Mouse (Mus musculus) common myeloid progenitor, adult 5-6 weeks (primary cell): ENCODE results near the gene Ptpn20. TPM values are rescaled to one million over a fixed set of nuclear protein-coding genes. Genes with fewer than 3 reads are reported as not detected.
A peak's percentile ranks its signal among the peaks of the same experiment; 100 is the strongest.

Source experiments
- ATAC-seq: replicated peaks from 2 replicates; pipeline ENCODE4 v1.8.0; 2016; ENCODE audit warnings: low read depth, mild to moderate bottlenecking, moderate TSS enrichment, inconsistent platforms; ENCODE audit not compliant: poor library complexity, severe bottlenecking
- total RNA-seq: library from RNA; stranded (forward); fragments of 200-1000, 187-1606 nt; gene quantifications from 2 replicates; pipeline ENCODE4 v1.2.3, GENCODE M21; 2017

Ptpn20 gene
- total RNA-seq, result not detected in 2 replicates

GRCm38 (mm10) chr14:33588951-33589350, at the start of gene Ptpn20:
TSS of gene Ptpn20 (plus strand) at chr14:33589207.
- 0 out of 2 replicates have a peak, but pooled peaks have one; percentile 29 for ATAC-seq

- no peak for ATAC-seq
These were observed 49.3 kb upstream of the Ptpn20 start for GRCm38 (mm10) chr14:33539559-33540167.

- ATAC-seq, result no peak
These were observed 43.4 kb upstream of the Ptpn20 start for GRCm38 (mm10) chr14:33545565-33546143.

- ATAC-seq, result no peak
These were observed 40.4 kb upstream of the Ptpn20 start for GRCm38 (mm10) chr14:33548650-33549049.

GRCm38 (mm10) chr14:33549856-33550255, 39.2 kb upstream of the Ptpn20 start:
- no peak for ATAC-seq

- no peak for ATAC-seq
These were observed 18.3 kb upstream of the Ptpn20 start for GRCm38 (mm10) chr14:33570737-33571136.

GRCm38 (mm10) chr14:33573643-33574042, 15.4 kb upstream of the Ptpn20 start:
- no peak for ATAC-seq

GRCm38 (mm10) chr14:33579771-33580484, 9.1 kb upstream of the Ptpn20 start:
- no peak for ATAC-seq

- no peak for ATAC-seq
These were observed 9.5 kb downstream of the Ptpn20 start for GRCm38 (mm10) chr14:33598376-33599130.

GRCm38 (mm10) chr14:33607431-33607830, 18.4 kb downstream of the Ptpn20 start:
- ATAC-seq, result no peak

- ATAC-seq, result no peak
These were observed 36.0 kb downstream of the Ptpn20 start for GRCm38 (mm10) chr14:33625036-33625435.

GRCm38 (mm10) chr14:33632790-33633372, 43.9 kb downstream of the Ptpn20 start:
- ATAC-seq, result 0 out of 2 replicates have a peak, but pooled peaks have one; percentile 36

- no peak for ATAC-seq
These were observed 45.3 kb downstream of the Ptpn20 start for GRCm38 (mm10) chr14:33634354-33634753.

- ATAC-seq, result no peak
These were observed 45.8 kb downstream of the Ptpn20 start for GRCm38 (mm10) chr14:33634774-33635173.

- peak; percentile 62; the same call in 1 of the 2 replicates for ATAC-seq
These were observed 50.4 kb downstream of the Ptpn20 start for GRCm38 (mm10) chr14:33639357-33639756.

- ATAC-seq, result no peak
These were observed 61.7 kb downstream of the Ptpn20 start for GRCm38 (mm10) chr14:33650721-33651120.

GRCm38 (mm10) chr14:33657471-33657901, 68.5 kb downstream of the Ptpn20 start:
- no peak for ATAC-seq

GRCm38 (mm10) chr14:33658331-33658730, 69.3 kb downstream of the Ptpn20 start:
- no peak for ATAC-seq

- no peak for ATAC-seq
These were observed 73.1 kb downstream of the Ptpn20 start for GRCm38 (mm10) chr14:33662080-33662479.

GRCm38 (mm10) chr14:33666301-33666700, 77.3 kb downstream of the Ptpn20 start:
- no peak for ATAC-seq
